Mouse (Mus musculus): Measurements from ENCODE around the gene Npff. TPM values are rescaled to one million over a fixed set of nuclear protein-coding genes. Genes with fewer than 3 reads are reported as not detected.

Npff gene
- polyA plus RNA-seq, 1 experiment from 2014 or later: 3.7 TPM

- 15% methylated on average over 9 of the region's 9 CpGs for WGBS
- ATAC-seq (ENCODE audit: insufficient number of reproducible peaks, insufficient read depth, low FRiP score, low TSS enrichment): no peak
- peak overlapping the region; percentile 86 for H3K4me2 ChIP-seq (replicated peaks)
- H3K9ac ChIP-seq: peak overlapping the region; percentile 81
- H3K4me3 ChIP-seq: peak overlapping the region; percentile 53
- H3K4me1 ChIP-seq: peaks cover 26% of the 10 kb centered on the region
- peak overlapping the region; percentile 99 for H3K27ac ChIP-seq
- no peaks in the 10 kb centered on the region for H3K27me3 ChIP-seq
- H3K9me3 ChIP-seq: no peaks in the 10 kb centered on the region
- peaks cover 28% of the 10 kb centered on the region for H3K36me3 ChIP-seq
Measured at GRCm38 (mm10) chr15:102518859-102519201, 5.9 kb downstream of the Npff start.

GRCm38 (mm10) chr15:102517976-102518858 is 6.5 kb downstream of the Npff start, which contains the start of gene Tarbp2:
Tarbp2 (plus strand) TSS chr15:102518192.
- H3K4me1 ChIP-seq: peaks cover 26% of the 10 kb centered on the region
- peak within 1 kb of the TSS; percentile 53 for H3K4me3 ChIP-seq
- H3K9me3 ChIP-seq: no peaks in the 10 kb centered on the region
- under 1% methylated on average over 60 of the region's 60 CpGs for WGBS
- no peaks in the 10 kb centered on the region for H3K27me3 ChIP-seq
- peaks cover 25% of the 10 kb centered on the region for H3K36me3 ChIP-seq
- H3K27ac ChIP-seq: peak within 1 kb of the TSS; percentile 99
- ATAC-seq (ENCODE audit: insufficient number of reproducible peaks, insufficient read depth, low FRiP score, low TSS enrichment): peak; percentile 93
- peak within 1 kb of the TSS; percentile 86 for H3K4me2 ChIP-seq (replicated peaks)
- peak within 1 kb of the TSS; percentile 81 for H3K9ac ChIP-seq

- WGBS: under 1% methylated on average over 10 of the region's 10 CpGs
- H3K27me3 ChIP-seq: no peaks in the 10 kb centered on the region
Measured at GRCm38 (mm10) chr15:102517631-102517975, 7.1 kb downstream of the Npff start.

GRCm38 (mm10) chr15:102516728-102517404 is 7.9 kb downstream of the Npff start, which contains the start of gene Map3k12:
Map3k12 (minus strand) TSS chr15:102517064.
- Histone ChIP-seq H3K9me3 (no peaks in the 10 kb centered on the region), H3K4me3 (peak within 1 kb of the TSS; percentile 53), H3K9ac (peak within 1 kb of the TSS; percentile 72), H3K27ac (peak within 1 kb of the TSS; percentile 99), H3K36me3 (peaks cover 14% of the 10 kb centered on the region; the same call in 1 of the 2 replicates), H3K4me2 (replicated peaks) (peak within 1 kb of the TSS; percentile 86), H3K4me1 (peaks cover 35% of the 10 kb centered on the region), H3K27me3 (no peaks in the 10 kb centered on the region)
- ATAC-seq (ENCODE audit: insufficient number of reproducible peaks, insufficient read depth, low FRiP score, low TSS enrichment): peak; percentile 11; the same call in 1 of the 2 replicates
- 1% methylated on average over 43 of the region's 43 CpGs for WGBS

More at GRCm38 (mm10) chr15:102517631-102517975, 7.1 kb downstream of the Npff start:
- peaks cover 28% of the 10 kb centered on the region for H3K4me1 ChIP-seq
- peaks cover 20% of the 10 kb centered on the region for H3K36me3 ChIP-seq
- H3K4me2 ChIP-seq (replicated peaks): peak overlapping the region; percentile 86
- no peak for ATAC-seq (ENCODE audit: insufficient number of reproducible peaks, insufficient read depth, low FRiP score, low TSS enrichment)
- peak overlapping the region; percentile 72 for H3K9ac ChIP-seq
- peak overlapping the region; percentile 53 for H3K4me3 ChIP-seq
- H3K27ac ChIP-seq: peak overlapping the region; percentile 78
- H3K9me3 ChIP-seq: no peaks in the 10 kb centered on the region

- peak overlapping the region; percentile 86 for H3K4me2 ChIP-seq (replicated peaks)
- peak overlapping the region; percentile 72 for H3K9ac ChIP-seq
- peaks cover 10% of the 10 kb centered on the region; the same call in 1 of the 2 replicates for H3K36me3 ChIP-seq
- H3K27ac ChIP-seq: peak overlapping the region; percentile 78
- no peaks in the 10 kb centered on the region for H3K9me3 ChIP-seq
- under 1% methylated on average over 12 of the region's 12 CpGs for WGBS
- peak overlapping the region; percentile 53 for H3K4me3 ChIP-seq
- H3K27me3 ChIP-seq: no peaks in the 10 kb centered on the region
- H3K4me1 ChIP-seq: peaks cover 41% of the 10 kb centered on the region
- ATAC-seq (ENCODE audit: insufficient number of reproducible peaks, insufficient read depth, low FRiP score, low TSS enrichment): no peak; the same call in 1 of the 2 replicates
Measured at GRCm38 (mm10) chr15:102516293-102516692, 8.4 kb downstream of the Npff start.

GRCm38 (mm10) chr15:102515791-102516190 is 9.0 kb downstream of the Npff start:
- 43% methylated on average over 4 of the region's 4 CpGs for WGBS
- Histone ChIP-seq H3K4me3 (peak overlapping the region; percentile 53), H3K27ac (peak overlapping the region; percentile 78), H3K9me3 (no peaks in the 10 kb centered on the region), H3K27me3 (no peaks in the 10 kb centered on the region), H3K9ac (peak overlapping the region; percentile 72), H3K4me1 (peaks cover 46% of the 10 kb centered on the region), H3K4me2 (replicated peaks) (peak overlapping the region; percentile 86), H3K36me3 (peaks cover 7% of the 10 kb centered on the region; the same call in 1 of the 2 replicates)
- no peak for ATAC-seq (ENCODE audit: insufficient number of reproducible peaks, insufficient read depth, low FRiP score, low TSS enrichment)

GRCm38 (mm10) chr15:102515261-102515660 is 9.5 kb downstream of the Npff start:
- no peak for ATAC-seq (ENCODE audit: insufficient number of reproducible peaks, insufficient read depth, low FRiP score, low TSS enrichment)
- Histone ChIP-seq H3K9me3 (no peaks in the 10 kb centered on the region), H3K9ac (no peak overlapping the region), H3K27ac (no peak overlapping the region), H3K36me3 (0 out of 2 replicates have a peak, but pooled peaks cover 2% of the 10 kb centered on the region), H3K4me1 (peaks cover 47% of the 10 kb centered on the region), H3K4me2 (replicated peaks) (peak overlapping the region; percentile 86), H3K27me3 (no peaks in the 10 kb centered on the region), H3K4me3 (peak overlapping the region; percentile 53; the same call in 1 of the 2 replicates)
- 90% methylated on average over 2 of the region's 2 CpGs for WGBS

- no peaks in the 10 kb centered on the region for H3K9me3 ChIP-seq
- H3K36me3 ChIP-seq: no peaks in the 10 kb centered on the region
- peaks cover 44% of the 10 kb centered on the region for H3K4me1 ChIP-seq
- H3K4me3 ChIP-seq: no peak overlapping the region
- 81% methylated on average over 3 of the region's 3 CpGs for WGBS
- no peak for ATAC-seq (ENCODE audit: insufficient number of reproducible peaks, insufficient read depth, low FRiP score, low TSS enrichment)
- no peak overlapping the region for H3K4me2 ChIP-seq (replicated peaks)
- no peak overlapping the region for H3K9ac ChIP-seq
- H3K27ac ChIP-seq: peak overlapping the region; percentile 89; the same call in 1 of the 2 replicates
- H3K27me3 ChIP-seq: no peaks in the 10 kb centered on the region
Measured at GRCm38 (mm10) chr15:102513004-102513403, 11.7 kb downstream of the Npff start.

- no peak overlapping the region for H3K9ac ChIP-seq
- no peaks in the 10 kb centered on the region for H3K36me3 ChIP-seq
- no peaks in the 10 kb centered on the region for H3K27me3 ChIP-seq
- H3K27ac ChIP-seq: peak overlapping the region; percentile 89; the same call in 1 of the 2 replicates
- no peaks in the 10 kb centered on the region for H3K9me3 ChIP-seq
- H3K4me2 ChIP-seq (replicated peaks): no peak overlapping the region
- H3K4me3 ChIP-seq: no peak overlapping the region
- no peak for ATAC-seq (ENCODE audit: insufficient number of reproducible peaks, insufficient read depth, low FRiP score, low TSS enrichment)
- peaks cover 44% of the 10 kb centered on the region for H3K4me1 ChIP-seq
Measured at GRCm38 (mm10) chr15:102512471-102512870, 12.3 kb downstream of the Npff start.

GRCm38 (mm10) chr15:102512010-102512409 is 12.7 kb downstream of the Npff start:
- H3K4me2 ChIP-seq (replicated peaks): peak overlapping the region; percentile 76
- H3K9me3 ChIP-seq: no peaks in the 10 kb centered on the region
- H3K9ac ChIP-seq: peak overlapping the region; percentile 33
- H3K4me3 ChIP-seq: no peak overlapping the region
- no peak for ATAC-seq (ENCODE audit: insufficient number of reproducible peaks, insufficient read depth, low FRiP score, low TSS enrichment)
- H3K36me3 ChIP-seq: no peaks in the 10 kb centered on the region
- 22% methylated on average over 5 of the region's 5 CpGs for WGBS
- H3K27ac ChIP-seq: peak overlapping the region; percentile 89
- peaks cover 44% of the 10 kb centered on the region for H3K4me1 ChIP-seq
- H3K27me3 ChIP-seq: no peaks in the 10 kb centered on the region

- no peaks in the 10 kb centered on the region for H3K36me3 ChIP-seq
- WGBS: 10% methylated on average over 6 of the region's 6 CpGs
- H3K9me3 ChIP-seq: no peaks in the 10 kb centered on the region
- no peak for ATAC-seq (ENCODE audit: insufficient number of reproducible peaks, insufficient read depth, low FRiP score, low TSS enrichment)
- H3K9ac ChIP-seq: peak overlapping the region; percentile 33
- H3K27ac ChIP-seq: peak overlapping the region; percentile 89
- no peaks in the 10 kb centered on the region for H3K27me3 ChIP-seq
- H3K4me3 ChIP-seq: no peak overlapping the region
- H3K4me1 ChIP-seq: peaks cover 44% of the 10 kb centered on the region
- peak overlapping the region; percentile 76 for H3K4me2 ChIP-seq (replicated peaks)
Measured at GRCm38 (mm10) chr15:102511285-102511833, 13.4 kb downstream of the Npff start.

Data from embryonic facial prominence, embryonic 12.5 days (tissue).